Mouse (Mus musculus) heart, postnatal 0 days (tissue): ENCODE results near the gene Ints3.

Source experiments
- CTCF ChIP-seq: IDR thresholded peaks from 2 replicates; pipeline ENCODE4 v1.5.1; 2016; ENCODE audit warnings: antibody characterized with exemption, control low read depth, low read depth
- EP300 ChIP-seq: IDR thresholded peaks from 2 replicates; pipeline ENCODE4 v1.6.1; 2016; ENCODE audit warnings: antibody characterized with exemption, low read depth

- TF ChIP-seq CTCF: no peak
- TF ChIP-seq EP300: no peak
Observed at GRCm38 (mm10) chr3:90428186-90428585, 5.2 kb downstream of the Ints3 start.
